Mouse (Mus musculus): ENCODE measurements around the gene Acads. TPM values are rescaled to one million over a fixed set of nuclear protein-coding genes. Genes with fewer than 3 reads are reported as not detected.
"Not testable (repeated sequence)": the region's sequence is repeated elsewhere in the genome, so short reads cannot be mapped to it uniquely, and the experiment has no call there.

Gene Acads
- total RNA-seq, 4 experiments from 2014 or later: 122 to 219 (median 173) TPM

- DNase-seq: no peak
These were observed 30.7 kb upstream of the Acads start for GRCm38 (mm10) chr5:115149675-115150459.

- DNase-seq: not testable (repeated sequence)
These were observed 29.7 kb upstream of the Acads start for GRCm38 (mm10) chr5:115148872-115149271.

- DNase-seq: no peak
These were observed 29.2 kb upstream of the Acads start for GRCm38 (mm10) chr5:115148378-115148777.

GRCm38 (mm10) chr5:115147388-115147787, 28.2 kb upstream of the Acads start:
- DNase-seq: no peak

- DNase-seq: no peak
These were observed 27.6 kb upstream of the Acads start for GRCm38 (mm10) chr5:115146747-115147130.

GRCm38 (mm10) chr5:115145976-115146746, 27.0 kb upstream of the Acads start:
- no peak for DNase-seq

GRCm38 (mm10) chr5:115145253-115145968, 26.3 kb upstream of the Acads start:
- DNase-seq: no peak

GRCm38 (mm10) chr5:115144471-115144870, 25.3 kb upstream of the Acads start:
- DNase-seq: no peak

GRCm38 (mm10) chr5:115143552-115143951, 24.4 kb upstream of the Acads start:
- DNase-seq: no peak

GRCm38 (mm10) chr5:115142166-115142697, 23.1 kb upstream of the Acads start:
- no peak for DNase-seq

GRCm38 (mm10) chr5:115140726-115141125, 21.6 kb upstream of the Acads start:
- no peak for DNase-seq

- DNase-seq: no peak
These were observed 20.0 kb upstream of the Acads start for GRCm38 (mm10) chr5:115139124-115139523.

- peak; percentile 83 for DNase-seq
These were observed 15.4 kb upstream of the Acads start, which contains the start of gene Unc119b for GRCm38 (mm10) chr5:115134234-115135165. Gene Unc119b (minus strand): TSS chr5:115134975.

- no peak for DNase-seq
These were observed 14.4 kb upstream of the Acads start for GRCm38 (mm10) chr5:115133358-115134066.

GRCm38 (mm10) chr5:115132465-115132864, 13.3 kb upstream of the Acads start:
- DNase-seq: no peak

- no peak for DNase-seq
These were observed 10.2 kb upstream of the Acads start for GRCm38 (mm10) chr5:115129328-115129727.

- no peak for DNase-seq
These were observed 8.5 kb upstream of the Acads start for GRCm38 (mm10) chr5:115127421-115128179.

GRCm38 (mm10) chr5:115126578-115127312, 7.6 kb upstream of the Acads start:
- no peak for DNase-seq

GRCm38 (mm10) chr5:115125211-115125871, 6.2 kb upstream of the Acads start:
- peak; percentile 71 for DNase-seq
